ENCODE assay signal across 8 mouse cellular contexts in the genomic region with DNA sequence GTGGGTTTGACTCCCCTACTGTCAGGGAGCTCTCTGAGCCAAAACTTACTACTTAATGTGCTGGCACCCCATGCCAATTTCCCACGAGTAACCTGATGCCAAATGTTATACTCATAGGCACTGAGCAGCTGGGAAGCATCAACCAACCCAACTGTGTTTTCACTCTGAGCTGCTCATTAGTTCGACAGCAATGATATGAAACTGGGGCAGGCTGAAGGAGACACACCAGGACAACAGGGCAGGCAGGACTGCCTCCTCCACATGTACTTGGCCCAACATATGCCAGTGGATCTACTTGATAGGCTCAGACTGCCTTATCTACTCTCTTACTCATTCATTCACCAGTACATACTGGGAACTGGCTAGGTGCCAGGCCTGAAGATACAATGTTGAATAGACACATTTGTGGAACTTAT. TPM values are rescaled to one million over a fixed set of nuclear protein-coding genes. Genes with fewer than 3 reads are reported as not detected.
DNase-seq lines count a peak whose midpoint lies in the region; ATAC-seq and TF ChIP-seq lines count a peak whose summit lies in the region.

No protein-coding gene starts in this region.

- no peak overlapping the region for H3K4me3 ChIP-seq in thymus, adult 2 months (ENCODE audit: control insufficient read depth, insufficient read depth, low read length)

- peak; percentile 77 for ATAC-seq in frontal cortex, adult (ENCODE audit: low TSS enrichment)

- no peak for TF ChIP-seq CTCF in thymus, adult 2 months (IDR thresholded peaks at IDR 0.05; ENCODE audit: borderline replicate concordance, control insufficient read depth, extremely low read depth, insufficient read depth, low read length, poor library complexity)

- 94% methylated on average over 2 of the region's 2 CpGs for WGBS in thymus, adult 2 months

- H3K27ac ChIP-seq in thymus, adult 2 months (ENCODE audit: control insufficient read depth, insufficient read depth, low read length) = no peak overlapping the region

- no peaks in the 10 kb centered on the region for H3K4me1 ChIP-seq in thymus, adult 2 months (replicated peaks; ENCODE audit: control insufficient read depth, insufficient read depth, low read length)

- no peak for TF ChIP-seq POLR2A in thymus, adult 2 months (IDR thresholded peaks at IDR 0.05; ENCODE audit: control insufficient read depth, extremely low read depth, insufficient read depth, low read length, poor library complexity)

- DNase-seq in frontal cortex, postnatal 10 days (ENCODE audit: low spot score in 2 of 2) = no peak
- peak; percentile 24 for DNase-seq in ovary, adult 18-20 months (ENCODE audit: low spot score)
- no peak for DNase-seq in ovary, postnatal 14 days (ENCODE audit: low spot score)
- peak; percentile 77 for DNase-seq in layer of hippocampus, adult 11-12 months (ENCODE audit: low spot score)
- peak; percentile 76 for DNase-seq in testis, postnatal 14 days (ENCODE audit: low spot score)
- DNase-seq in thymus, postnatal 36 days = no peak
- no peak for DNase-seq in thymus, adult 2 months

- no peaks in the 10 kb centered on the region for H3K27me3 ChIP-seq in thymus, adult 2 months (ENCODE audit: control insufficient read depth, insufficient read depth, low read length)

- peaks cover 21% of the 10 kb centered on the region for H3K36me3 ChIP-seq in thymus, adult 2 months (ENCODE audit: control insufficient read depth, insufficient read depth, low read length)

RNA-seq across cellular contexts. Expression of gene Tm9sf4, which starts 25.1 kb away (rescaled TPM):
- polyA plus RNA-seq in thymus, adult 2 months (2012; rRNA removed) = 42.5 and 43.9 TPM in 2 replicates

RNA-seq across cellular contexts. Expression of gene Tspyl3, which starts 39.1 kb away (rescaled TPM):
- 44.6 and 45.4 TPM in 2 replicates for polyA plus RNA-seq in thymus, adult 2 months (2012; rRNA removed)

RNA-seq across cellular contexts. Expression of gene Plagl2, which starts 55.0 kb away (rescaled TPM):
- 29.3 and 34.4 TPM in 2 replicates for polyA plus RNA-seq in thymus, adult 2 months (2012; rRNA removed)

RNA-seq across cellular contexts. Expression of gene Pofut1, which starts 55.1 kb away (rescaled TPM):
- 30.2 and 30.8 TPM in 2 replicates for polyA plus RNA-seq in thymus, adult 2 months (2012; rRNA removed)

Comparison
In these comparisons a context has a peak if more than half of its experiments do, and no peak if none do; other contexts are left out.
1. DNase-seq: peak in ovary, adult 18-20 months (single experiment), layer of hippocampus, adult 11-12 months (single experiment) and testis, postnatal 14 days (single experiment); none in frontal cortex, postnatal 10 days (0 of 2), ovary, postnatal 14 days (single experiment), thymus, postnatal 36 days (0 of 2) and thymus, adult 2 months (single experiment).